Mouse (Mus musculus): ENCODE measurements around the gene Phc2.

GRCm38 (mm10) chr4:128793710-128794109, 139.2 kb downstream of the Phc2 start:
- TF ChIP-seq POLR2A (IDR thresholded peaks at IDR 0.05; ENCODE audit: borderline replicate concordance, extremely low read depth, low read depth, low read length) (no peak), CTCF (IDR thresholded peaks at IDR 0.05; ENCODE audit: insufficient read depth, low read length) (no peak)
